Mouse (Mus musculus): ENCODE measurements around the gene Gm8180.
"Not testable (repeated sequence)": the region's sequence is repeated elsewhere in the genome, so short reads cannot be mapped to it uniquely, and the experiment has no call there.

- not testable (repeated sequence) for TF ChIP-seq CTCF, POLR2A (IDR thresholded peaks at IDR 0.05; ENCODE audit: insufficient read depth, low read depth, low read length)
Observed at GRCm38 (mm10) chr14:43821869-43822268, 37.3 kb upstream of the Gm8180 start.

Measured in olfactory bulb, adult 2 months (tissue).